Mouse (Mus musculus) liver, postnatal 0 days (tissue): Measurements from ENCODE around the gene Defb42. TPM values are rescaled to one million over a fixed set of nuclear protein-coding genes. Genes with fewer than 3 reads are reported as not detected.

Experiments
- ATAC-seq: fragments of 200-750 bp; cut with Nextera tagmentation; 2 replicates; pipeline ENCODE4 v1.8.0; 2017; ENCODE audit warnings: mild to moderate bottlenecking, moderate library complexity
- DNase-seq: peaks from one replicate; pipeline ENCODE4 v3.0.0-alpha.2; 2016
- H3K27ac ChIP-seq: fragments of 300-500 bp; sonication (generic); 2 replicates; pipeline ENCODE4 v1.5.1; 2014; ENCODE audit warnings: antibody characterized with exemption, moderate library complexity, mild to moderate bottlenecking, low read depth
- H3K27me3 ChIP-seq: fragments of 300-500 bp; sonication (generic); 2 replicates; pipeline ENCODE4 v1.6.1; 2014; ENCODE audit warnings: low read length, control low read depth, mixed read lengths; ENCODE audit not compliant: insufficient read depth
- H3K36me3 ChIP-seq: fragments of 300-500 bp; sonication (generic); replicated peaks from 2 replicates; pipeline ENCODE4 v1.6.1; 2014; ENCODE audit warnings: mild to moderate bottlenecking, control low read depth, low read length, moderate library complexity, mixed read lengths; ENCODE audit not compliant: insufficient read depth
- H3K4me1 ChIP-seq: fragments of 300-500 bp; sonication (generic); 2 replicates; pipeline ENCODE4 v1.6.1; 2014; ENCODE audit warnings: antibody characterized with exemption, mild to moderate bottlenecking, control low read depth; ENCODE audit not compliant: insufficient read depth
- H3K4me2 ChIP-seq: fragments of 300-500 bp; sonication (generic); 2 replicates; pipeline ENCODE4 v1.6.1; 2014; ENCODE audit warnings: low read depth, mild to moderate bottlenecking, low read length, moderate library complexity, mixed read lengths
- H3K4me3 ChIP-seq: fragments of 300-500 bp; sonication (generic); 2 replicates; pipeline ENCODE4 v1.5.1; 2014; ENCODE audit warnings: low read depth, low read length
- H3K9ac ChIP-seq: fragments of 300-500 bp; sonication (generic); replicated peaks from 2 replicates; pipeline ENCODE4 v1.6.1; 2014; ENCODE audit warnings: mild to moderate bottlenecking, moderate library complexity
- H3K9me3 ChIP-seq: fragments of 300-500 bp; sonication (generic); 2 replicates; pipeline ENCODE4 v1.6.1; 2016; ENCODE audit warnings: mild to moderate bottlenecking, control low read depth, low read length, mixed read lengths
- CTCF ChIP-seq: sonication (generic); IDR thresholded peaks from 2 replicates; pipeline ENCODE4 v1.5.1; 2016; ENCODE audit warnings: antibody characterized with exemption, low read depth
- EP300 ChIP-seq: IDR thresholded peaks from 2 replicates; pipeline ENCODE4 v1.6.1; 2016; ENCODE audit warnings: antibody characterized with exemption, low read depth, mild to moderate bottlenecking
- WGBS: fragments of 180-500 bp; shearing (Covaris S2); extraction: QIAGEN DNeasy Blood & Tissue Kit; methylation state at CpG from one replicate; pipeline ENCODE4 v1.1.7; 2014; ENCODE audit not compliant: insufficient replicate concordance; 5-methylcytosine and 5-hydroxymethylcytosine counted together
- polyA plus RNA-seq: library from polyadenylated mRNA; unstranded; fragments of >200 nt; fragmentation: Nextera tagmentation; extraction: Ambion mirVana; gene quantifications from 2 replicates; pipeline ENCODE4 v1.2.1, GENCODE M21; 2015

The Defb42 gene
- polyA plus RNA-seq, result not detected in 2 replicates

- WGBS, result 65% methylated on average over 3 of the region's 3 CpGs
- Histone ChIP-seq H3K4me3 (no peak within 1 kb of the TSS), H3K9me3 (no peaks in the 10 kb centered on the region), H3K4me2 (no peak within 1 kb of the TSS), H3K4me1 (no peaks in the 10 kb centered on the region), H3K36me3 (no peaks in the 10 kb centered on the region), H3K27ac (no peak within 1 kb of the TSS), H3K27me3 (no peaks in the 10 kb centered on the region), H3K9ac (no peak within 1 kb of the TSS)
- no peak for TF ChIP-seq EP300
- no peak for TF ChIP-seq CTCF
- ATAC-seq (no peak), DNase-seq (no peak)
Observed at GRCm38 (mm10) chr14:63046691-63047090, at the start of gene Defb42. Gene Defb42 (plus strand): TSS chr14:63046991.

- DNase-seq (no peak), ATAC-seq (no peak)
- Histone ChIP-seq H3K9ac (no peak within 1 kb of the TSS), H3K4me3 (no peak within 1 kb of the TSS), H3K4me2 (no peak within 1 kb of the TSS), H3K4me1 (no peaks in the 10 kb centered on the region; the same call in 1 of the 2 replicates), H3K9me3 (no peaks in the 10 kb centered on the region), H3K27me3 (no peaks in the 10 kb centered on the region), H3K36me3 (no peaks in the 10 kb centered on the region), H3K27ac (no peak within 1 kb of the TSS)
- 59% methylated on average over 8 of the region's 8 CpGs for WGBS
- TF ChIP-seq EP300, result no peak
Observed at GRCm38 (mm10) chr14:62997777-62998176, 49.0 kb upstream of the Defb42 start, which contains the start of gene Defb47. Gene Defb47 (plus strand): TSS chr14:62998077.

DNA sequence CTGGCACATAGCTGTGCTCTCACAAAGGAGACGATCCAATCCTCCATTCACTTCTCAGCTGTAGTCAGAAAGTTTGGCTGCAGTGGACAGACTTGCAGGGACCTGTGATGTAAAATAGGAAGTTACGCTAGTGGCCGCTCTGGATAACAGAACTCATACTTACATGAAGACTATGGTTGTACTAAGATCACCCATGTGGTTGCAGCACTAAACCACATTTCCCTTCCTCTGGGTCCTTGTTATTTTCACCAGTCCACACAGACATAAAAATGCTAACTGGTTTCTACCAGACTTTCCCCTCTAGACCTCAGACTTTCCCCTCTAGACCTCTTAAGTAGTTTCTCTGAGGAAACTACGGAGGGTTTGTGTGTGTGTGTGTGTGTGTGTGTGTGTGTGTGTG, 47.8 kb upstream of the Defb42 start:
- TF ChIP-seq EP300 (no peak), CTCF (no peak)
- Histone ChIP-seq H3K4me2 (no peak overlapping the region), H3K4me1 (no peaks in the 10 kb centered on the region; the same call in 1 of the 2 replicates), H3K4me3 (no peak overlapping the region), H3K9ac (no peak overlapping the region), H3K27me3 (no peaks in the 10 kb centered on the region), H3K9me3 (no peaks in the 10 kb centered on the region), H3K36me3 (no peaks in the 10 kb centered on the region), H3K27ac (no peak overlapping the region)
- WGBS, result 35% methylated on average over 4 of the region's 4 CpGs
- ATAC-seq (no peak), DNase-seq (no peak)

DNA sequence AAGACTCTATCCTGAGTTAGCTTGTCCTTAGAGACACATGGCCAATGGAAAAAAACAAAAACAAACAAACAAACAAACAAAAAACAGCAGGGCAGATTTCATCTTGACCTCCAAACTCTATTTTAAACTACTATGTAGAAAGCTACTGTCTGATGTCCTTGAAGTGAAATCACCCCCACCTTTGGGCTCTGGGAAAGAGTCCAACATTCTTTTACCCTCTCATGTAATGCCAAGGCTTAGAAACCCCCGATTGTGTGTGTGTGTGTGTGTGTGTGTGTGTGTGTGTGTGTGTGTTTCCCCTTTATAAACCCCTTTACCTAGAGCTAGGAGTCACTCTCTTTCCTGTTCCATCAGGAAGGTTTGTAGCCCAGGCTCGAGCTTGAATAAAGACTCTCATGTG, 44.2 kb upstream of the Defb42 start:
- H3K27me3 ChIP-seq, result no peaks in the 10 kb centered on the region
- H3K4me1 ChIP-seq, result no peaks in the 10 kb centered on the region; the same call in 1 of the 2 replicates
- WGBS, result 65% methylated on average over 2 of the region's 2 CpGs
- no peak overlapping the region for H3K4me2 ChIP-seq
- no peak overlapping the region for H3K27ac ChIP-seq
- TF ChIP-seq EP300, result no peak
- TF ChIP-seq CTCF, result no peak
- H3K9ac ChIP-seq, result no peak overlapping the region
- no peak for ATAC-seq
- H3K9me3 ChIP-seq, result no peaks in the 10 kb centered on the region
- no peak overlapping the region for H3K4me3 ChIP-seq
- no peaks in the 10 kb centered on the region for H3K36me3 ChIP-seq
- DNase-seq, result no peak

DNA sequence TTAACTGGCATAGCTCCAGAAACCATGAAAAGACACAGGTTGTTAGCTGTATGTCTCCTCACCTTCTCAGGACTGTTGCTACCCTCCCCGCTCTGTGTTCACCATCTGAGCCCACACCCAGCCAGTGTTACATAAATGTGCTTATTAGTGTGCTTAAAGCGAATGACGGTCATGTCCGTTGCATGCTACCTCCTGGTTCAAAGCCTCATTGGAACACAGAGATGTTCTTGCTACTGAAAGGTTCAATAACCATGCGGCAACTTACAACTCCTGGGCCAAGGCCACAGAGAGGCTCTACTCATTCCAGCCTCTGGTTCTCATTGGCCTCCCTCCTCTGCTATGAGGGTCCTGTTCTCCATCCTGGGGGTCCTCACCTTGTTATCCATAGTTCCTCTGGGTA, 35.3 kb upstream of the Defb42 start, which contains the start of gene Defb43:
Gene Defb43 (plus strand): TSS at position 301 of the 400 bp plus-strand sequence.
- no peak within 1 kb of the TSS for H3K27ac ChIP-seq
- H3K36me3 ChIP-seq, result no peaks in the 10 kb centered on the region
- no peak within 1 kb of the TSS for H3K4me3 ChIP-seq
- no peak for TF ChIP-seq CTCF
- no peak for TF ChIP-seq EP300
- ATAC-seq (no peak), DNase-seq (no peak)
- H3K4me1 ChIP-seq, result no peaks in the 10 kb centered on the region
- no peaks in the 10 kb centered on the region for H3K27me3 ChIP-seq
- H3K9me3 ChIP-seq, result no peaks in the 10 kb centered on the region
- no peak within 1 kb of the TSS for H3K4me2 ChIP-seq
- WGBS, result 93% methylated on average over 5 of the region's 5 CpGs
- no peak within 1 kb of the TSS for H3K9ac ChIP-seq

DNA sequence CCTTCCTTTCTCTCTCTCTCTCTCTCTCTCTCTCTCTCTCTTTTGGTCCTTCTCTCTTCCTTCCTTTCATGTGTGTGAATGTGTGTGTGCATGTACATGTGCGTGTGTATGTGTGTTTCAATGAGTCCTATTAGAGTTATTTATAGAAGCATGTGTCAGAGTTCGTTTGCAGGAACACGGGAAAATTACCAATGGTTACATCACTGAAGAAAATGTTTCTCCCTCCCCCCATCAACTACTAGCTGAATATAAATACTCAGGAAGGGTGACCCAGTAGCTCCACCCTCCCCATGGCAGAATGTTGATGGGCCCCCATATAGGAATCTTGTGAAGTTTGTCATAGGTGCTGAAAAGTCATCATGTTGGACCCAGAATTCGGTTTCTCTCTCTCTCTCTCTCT, 33.7 kb upstream of the Defb42 start:
- no peaks in the 10 kb centered on the region for H3K9me3 ChIP-seq
- no peaks in the 10 kb centered on the region for H3K4me1 ChIP-seq
- no peak overlapping the region for H3K4me2 ChIP-seq
- H3K27ac ChIP-seq, result no peak overlapping the region
- no peaks in the 10 kb centered on the region for H3K36me3 ChIP-seq
- whole genome bisulfite sequencing, result 61% methylated on average over 4 of the region's 4 CpGs
- ATAC-seq (no peak), DNase-seq (no peak)
- no peaks in the 10 kb centered on the region for H3K27me3 ChIP-seq
- no peak overlapping the region for H3K4me3 ChIP-seq
- TF ChIP-seq EP300, result no peak
- no peak for TF ChIP-seq CTCF
- no peak overlapping the region for H3K9ac ChIP-seq

DNA sequence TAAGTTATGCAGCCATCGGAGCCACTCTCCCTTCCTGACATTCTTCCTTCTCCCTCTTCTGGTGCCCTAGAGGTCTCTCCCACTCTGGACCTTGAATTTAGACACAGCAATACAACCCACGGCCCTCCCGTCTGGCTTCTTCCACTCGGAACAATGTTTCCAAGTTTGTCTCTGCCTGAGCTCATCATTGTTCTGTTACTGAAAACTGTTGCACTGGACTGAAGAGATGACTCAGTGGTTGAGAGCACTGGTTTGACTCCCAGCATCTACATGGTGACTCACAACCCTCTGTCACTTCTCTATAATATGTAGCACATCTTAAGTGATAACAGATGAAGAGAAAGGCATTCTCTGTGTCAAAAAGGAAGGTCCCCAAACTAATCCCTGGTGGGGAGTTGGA, 32.1 kb upstream of the Defb42 start:
- Histone ChIP-seq H3K27me3 (no peaks in the 10 kb centered on the region), H3K27ac (no peak overlapping the region), H3K4me3 (no peak overlapping the region), H3K36me3 (no peaks in the 10 kb centered on the region), H3K9me3 (no peaks in the 10 kb centered on the region), H3K4me1 (no peaks in the 10 kb centered on the region), H3K4me2 (no peak overlapping the region), H3K9ac (no peak overlapping the region)
- no peak for TF ChIP-seq CTCF
- no peak for TF ChIP-seq EP300
- ATAC-seq, result no peak
- WGBS, result 78% methylated on average over 4 of the region's 4 CpGs
- no peak for DNase-seq
